Mouse (Mus musculus): ENCODE measurements around the gene Sgsm2.

- TF ChIP-seq POLR2A (IDR thresholded peaks at IDR 0.05; ENCODE audit: control insufficient read depth, extremely low read depth, insufficient read depth, low read length, poor library complexity): no peak
- TF ChIP-seq CTCF (IDR thresholded peaks at IDR 0.05; ENCODE audit: borderline replicate concordance, control insufficient read depth, extremely low read depth, insufficient read depth, low read length, poor library complexity): no peak
Observed at GRCm38 (mm10) chr11:74826151-74826550, 70.7 kb downstream of the Sgsm2 start.

Measured in thymus, adult 2 months (tissue).